Mouse (Mus musculus) left cerebral cortex, adult 2 months (tissue): ENCODE measurements around the gene Por. TPM values are rescaled to one million over a fixed set of nuclear protein-coding genes. Genes with fewer than 3 reads are reported as not detected.

Source experiments
- DNase-seq, 2 experiments: peaks; one replicate each; pipeline ENCODE4 v3.0.0; 2021 to 2022; ENCODE audit warnings: low spot score in 2 of 2, mixed read lengths in 1 of 2; ENCODE audit errors: extremely low spot score in 1 of 2
- H3K27ac ChIP-seq: fragments of 200-600 bp; 2 replicates; pipeline ENCODE4 v1.8.1; 2022
- H3K4me3 ChIP-seq: fragments of 200-600 bp; 2 replicates; pipeline ENCODE4 v1.8.1; 2022
- CTCF ChIP-seq: fragments of 200-600 bp; IDR thresholded peaks from 2 replicates; pipeline ENCODE4 v1.8.1; 2022; ENCODE audit warnings: antibody characterized with exemption, mild to moderate bottlenecking, moderate library complexity
- intact Hi-C: fragments of 180-260 bp; cut with DNase I; formaldehyde crosslinking; loops from one replicate; pipeline ENCODE4 v1.15.1; 2025
- total RNA-seq, 2 experiments: library from RNA; stranded (reverse); gene quantifications; 2 replicates each; pipeline ENCODE4 v1.2.3; 2021

Por gene
- total RNA-seq, 2 experiments from 2014 or later, result 86.0 to 93.6 TPM

- Histone ChIP-seq H3K27ac (no peak overlapping the region), H3K4me3 (no peak overlapping the region)
- DNase-seq, result peak in 1 of 2 experiments; percentile 38
- intact Hi-C loops, result no loop called here
- TF ChIP-seq CTCF, result no peak
These were observed 52.3 kb downstream of the Por start for GRCm38 (mm10) chr5:135722121-135722520.

GRCm38 (mm10) chr5:135723165-135723751, 53.4 kb downstream of the Por start:
- no peak for DNase-seq
- intact Hi-C loops, result no loop called here
- TF ChIP-seq CTCF, result no peak
- H3K4me3 ChIP-seq, result no peak overlapping the region
- H3K27ac ChIP-seq, result no peak overlapping the region

- Histone ChIP-seq H3K4me3 (no peak overlapping the region), H3K27ac (peak overlapping the region; percentile 69)
- TF ChIP-seq CTCF, result no peak
- intact Hi-C loops, result no loop called here
- no peak for DNase-seq
These were observed 54.9 kb downstream of the Por start for GRCm38 (mm10) chr5:135724536-135725322.

- H3K27ac ChIP-seq, result peak overlapping the region; percentile 69
- no peak for TF ChIP-seq CTCF
- intact Hi-C loops, result no loop called here
- DNase-seq, result peak; percentile 54 to 61
- H3K4me3 ChIP-seq, result no peak overlapping the region
These were observed 55.6 kb downstream of the Por start for GRCm38 (mm10) chr5:135725391-135725841.

GRCm38 (mm10) chr5:135725991-135726390, 56.2 kb downstream of the Por start:
- no peak for DNase-seq
- H3K27ac ChIP-seq, result peak overlapping the region; percentile 24; the same call in 1 of the 2 replicates
- no peak for TF ChIP-seq CTCF
- intact Hi-C loops, result no loop called here
- no peak overlapping the region for H3K4me3 ChIP-seq

GRCm38 (mm10) chr5:135726641-135727346, 57.0 kb downstream of the Por start:
- Histone ChIP-seq H3K4me3 (no peak overlapping the region), H3K27ac (no peak overlapping the region)
- no peak for DNase-seq
- intact Hi-C loops, result no loop called here
- no peak for TF ChIP-seq CTCF

- no peak for TF ChIP-seq CTCF
- H3K4me3 ChIP-seq, result no peak overlapping the region
- intact Hi-C loops, result no loop called here
- no peak for DNase-seq
- no peak overlapping the region for H3K27ac ChIP-seq
These were observed 58.0 kb downstream of the Por start for GRCm38 (mm10) chr5:135727871-135728270.

GRCm38 (mm10) chr5:135728361-135728760, 58.5 kb downstream of the Por start:
- TF ChIP-seq CTCF, result no peak
- Histone ChIP-seq H3K27ac (no peak overlapping the region), H3K4me3 (no peak overlapping the region)
- no peak for DNase-seq
- intact Hi-C loops, result no loop called here

GRCm38 (mm10) chr5:135729351-135729750, 59.5 kb downstream of the Por start:
- no peak for TF ChIP-seq CTCF
- intact Hi-C loops, result no loop called here
- H3K4me3 ChIP-seq, result no peak overlapping the region
- no peak for DNase-seq
- no peak overlapping the region for H3K27ac ChIP-seq

- intact Hi-C loops, result no loop called here
- TF ChIP-seq CTCF, result no peak
- no peak for DNase-seq
These were observed 60.4 kb downstream of the Por start for GRCm38 (mm10) chr5:135730278-135730677.

GRCm38 (mm10) chr5:135730916-135731315, 61.1 kb downstream of the Por start:
- TF ChIP-seq CTCF, result no peak
- Histone ChIP-seq H3K4me3 (no peak overlapping the region), H3K27ac (no peak overlapping the region)
- intact Hi-C loops, result no loop called here
- DNase-seq, result no peak

More at GRCm38 (mm10) chr5:135730278-135730677, 60.4 kb downstream of the Por start:
- H3K4me3 ChIP-seq, result no peak overlapping the region
- H3K27ac ChIP-seq, result no peak overlapping the region

GRCm38 (mm10) chr5:135731322-135731721, 61.5 kb downstream of the Por start:
- intact Hi-C loops, result no loop called here
- no peak overlapping the region for H3K4me3 ChIP-seq
- TF ChIP-seq CTCF, result no peak
- no peak for DNase-seq
- no peak overlapping the region for H3K27ac ChIP-seq
